Mouse (Mus musculus) liver, embryonic 14.5 days (tissue): ENCODE results near the gene Cdk13.

ENCODE experiments used
- CTCF ChIP-seq: IDR thresholded peaks from 2 replicates; pipeline ENCODE4 v1.5.1; 2016; ENCODE audit warnings: antibody characterized with exemption, low read depth, control low read depth
- EP300 ChIP-seq: IDR thresholded peaks from 2 replicates; pipeline ENCODE4 v1.6.1; 2016; ENCODE audit warnings: antibody characterized with exemption, low read depth

GRCm38 (mm10) chr13:17667380-17667779 lies 137.5 kb downstream of the Cdk13 start:
- TF ChIP-seq CTCF (no peak), EP300 (no peak)
